Comparison of ENCODE assay signal across 16 mouse cellular contexts in the genomic region with DNA sequence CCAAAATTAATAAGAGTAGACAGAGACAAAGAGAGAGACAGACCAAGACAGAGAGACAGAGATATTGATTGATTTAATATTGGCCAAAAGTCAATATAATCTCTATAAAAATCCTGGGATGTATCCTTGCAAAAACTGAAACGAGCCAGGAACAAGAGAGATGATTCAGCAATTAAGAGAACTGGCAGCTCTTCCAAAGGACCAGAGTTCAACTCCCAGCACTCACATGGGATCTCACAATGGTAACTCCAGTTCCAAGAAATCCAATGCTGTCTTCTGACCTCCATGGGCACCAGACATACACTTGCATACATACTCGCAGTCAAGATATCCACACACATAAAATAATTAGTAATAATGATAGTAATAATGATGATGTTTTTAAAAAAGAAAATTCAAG.
"Had no signal": no experiment of that assay in that cellular context is flagged by ENCODE, and none has a peak within 500 bp of the region (broad histone marks: within the 10 kb centered on the region; RNA-seq: fewer than 3 reads in every experiment).

No protein-coding gene starts in this region.

- H3K4me3 ChIP-seq: neural tube, embryonic 13.5 days; neural tube, embryonic 15.5 days; stomach, embryonic 15.5 days had no signal

- H3K27me3 ChIP-seq: neural tube, embryonic 13.5 days; neural tube, embryonic 15.5 days; stomach, embryonic 15.5 days had no signal

- H3K4me1 ChIP-seq: neural tube, embryonic 13.5 days; neural tube, embryonic 15.5 days; stomach, embryonic 15.5 days had no signal

- H3K4me2 ChIP-seq: neural tube, embryonic 13.5 days; neural tube, embryonic 15.5 days; stomach, embryonic 15.5 days had no signal

- H3K9ac ChIP-seq: neural tube, embryonic 13.5 days; neural tube, embryonic 15.5 days; stomach, embryonic 15.5 days had no signal

- DNase-seq: retina, postnatal 1 day; right cerebral cortex, adult 18-20 months; right cerebral cortex, postnatal 14 days; right cerebral cortex, postnatal 25 days; right cerebral cortex, postnatal 4 days; spleen, adult 18-20 months; thymus, adult 18-20 months; thymus, adult 2 months; thymus, postnatal 14 days; thymus, postnatal 25 days; thymus, postnatal 36 days; thymus, postnatal 4 days had no signal

- H3K27ac ChIP-seq: neural tube, embryonic 13.5 days; neural tube, embryonic 15.5 days; stomach, embryonic 15.5 days; stomach, postnatal 0 days had no signal

- H3K36me3 ChIP-seq: neural tube, embryonic 13.5 days; neural tube, embryonic 15.5 days; stomach, embryonic 15.5 days had no signal

- H3K9me3 ChIP-seq: neural tube, embryonic 13.5 days; neural tube, embryonic 15.5 days; stomach, embryonic 15.5 days had no signal
